In genomic region chr11:34348287-34348918, GRCm38 (mm10) we compare ENCODE assay signal across 9 mouse cellular contexts. TPM values are rescaled to one million over a fixed set of nuclear protein-coding genes. Genes with fewer than 3 reads are reported as not detected.
DNase-seq lines count a peak whose midpoint lies in the region; ATAC-seq lines count a peak whose summit lies in the region.
"Had no signal": no experiment of that assay in that cellular context is flagged by ENCODE, and none has a peak within 500 bp of the region (broad histone marks: within the 10 kb centered on the region; RNA-seq: fewer than 3 reads in every experiment).

No protein-coding gene starts in this region.

- no peak overlapping the region for H3K9ac ChIP-seq in kidney, embryonic 16.5 days (replicated peaks; ENCODE audit: low read length)
- H3K9ac ChIP-seq in midbrain, embryonic 16.5 days (ENCODE audit: low read depth, low read length), result no peak overlapping the region

- WGBS in kidney, embryonic 16.5 days, result 64% methylated on average over 4 of the region's 4 CpGs
- WGBS in midbrain, embryonic 16.5 days, result 42% methylated on average over 4 of the region's 4 CpGs

- DNase-seq in kidney, adult 18-20 months, result peak; percentile 16
- DNase-seq in adrenal gland, postnatal 4 days (ENCODE audit: low spot score in 2 of 2), result peak; percentile 5 to 25
- DNase-seq in layer of hippocampus, adult 9-11 months, result peak; percentile 66
- DNase-seq in spleen, postnatal 14 days (ENCODE audit: low spot score in 2 of 2), result no peak
- DNase-seq in yolk sac, embryonic 10.5 days (ENCODE audit: low spot score), result no peak

- 0 out of 2 replicates have a peak, but pooled peaks cover 2% of the 10 kb centered on the region for H3K4me1 ChIP-seq in kidney, embryonic 16.5 days (ENCODE audit: insufficient read depth, low read length)
- H3K4me1 ChIP-seq in midbrain, embryonic 16.5 days (ENCODE audit: control insufficient read depth, insufficient read depth, low read length), result peaks cover 24% of the 10 kb centered on the region

- H3K4me3 ChIP-seq in kidney, embryonic 16.5 days (ENCODE audit: low read length), result no peak overlapping the region
- H3K4me3 ChIP-seq in midbrain, embryonic 16.5 days (ENCODE audit: low read depth, low read length), result no peak overlapping the region

- no peaks in the 10 kb centered on the region for H3K9me3 ChIP-seq in kidney, embryonic 16.5 days (ENCODE audit: low read length)
- H3K9me3 ChIP-seq in midbrain, embryonic 16.5 days (replicated peaks; ENCODE audit: control insufficient read depth, low read length, poor library complexity, severe bottlenecking), result no peaks in the 10 kb centered on the region

- H3K27me3 ChIP-seq in kidney, embryonic 16.5 days (ENCODE audit: insufficient read depth, low read length), result no peaks in the 10 kb centered on the region
- no peaks in the 10 kb centered on the region for H3K27me3 ChIP-seq in midbrain, embryonic 16.5 days (ENCODE audit: control insufficient read depth, insufficient read depth, low read depth, low read length)

- no peak for ATAC-seq in kidney, embryonic 16.5 days (ENCODE audit: low FRiP score, low TSS enrichment)
- ATAC-seq in frontal cortex, adult (ENCODE audit: low TSS enrichment), result peak; percentile 44; the same call in 1 of the 2 replicates
- peak; percentile 79; the same call in 1 of the 2 replicates for ATAC-seq in midbrain, embryonic 16.5 days
- ATAC-seq: Patski had no signal

- H3K4me2 ChIP-seq in kidney, embryonic 16.5 days (replicated peaks; ENCODE audit: low read depth, low read length), result no peak overlapping the region
- no peak overlapping the region for H3K4me2 ChIP-seq in midbrain, embryonic 16.5 days (ENCODE audit: low read length)

- H3K27ac ChIP-seq in kidney, embryonic 16.5 days (ENCODE audit: low read length), result no peak overlapping the region
- no peak overlapping the region for H3K27ac ChIP-seq in midbrain, embryonic 16.5 days (ENCODE audit: low read length)

- H3K36me3 ChIP-seq in kidney, embryonic 16.5 days (ENCODE audit: insufficient read depth, low read length), result no peaks in the 10 kb centered on the region
- H3K36me3 ChIP-seq in midbrain, embryonic 16.5 days (ENCODE audit: control insufficient read depth, insufficient read depth, low read length), result no peaks in the 10 kb centered on the region

RNA-seq across cellular contexts. Expression of gene Fam196b, which starts 33.8 kb away (rescaled TPM):
- polyA plus RNA-seq in kidney, embryonic 16.5 days (2015; fragmentation: Nextera tagmentation; extraction: Ambion mirVana), result 0.55 and 0.73 TPM in 2 replicates
- under 1 TPM; 0.11 to 0.14 TPM for total RNA-seq in adrenal gland, postnatal 4 days (2021)
- polyA plus RNA-seq in midbrain, embryonic 16.5 days (2015; fragmentation: Nextera tagmentation; extraction: Ambion mirVana), result 6.2 and 6.6 TPM in 2 replicates
- polyA plus RNA-seq: Patski had no signal

Comparison
In these comparisons a context has a peak if more than half of its experiments do, and no peak if none do; other contexts are left out.
1. DNase-seq: peak in kidney, adult 18-20 months (single experiment), adrenal gland, postnatal 4 days (2 of 2) and layer of hippocampus, adult 9-11 months (single experiment); none in spleen, postnatal 14 days (0 of 2) and yolk sac, embryonic 10.5 days (single experiment).